Mouse (Mus musculus) cortical plate, adult 2 months (tissue): ENCODE measurements around the gene Gm28048.

ENCODE experiments used
- CTCF ChIP-seq: fragments of 200-500 bp; IDR thresholded peaks from 2 replicates; pipeline ENCODE4 v1.5.1; 2011; ENCODE audit warnings: mild to moderate bottlenecking, control low read depth, low read length; ENCODE audit not compliant: insufficient read depth; ENCODE audit errors: extremely low read depth
- POLR2A ChIP-seq: fragments of 200-500 bp; IDR thresholded peaks from 2 replicates; pipeline ENCODE4 v1.6.1; 2011; ENCODE audit warnings: mild to moderate bottlenecking, low read length, control low read depth; ENCODE audit not compliant: insufficient read depth; ENCODE audit errors: extremely low read depth

DNA sequence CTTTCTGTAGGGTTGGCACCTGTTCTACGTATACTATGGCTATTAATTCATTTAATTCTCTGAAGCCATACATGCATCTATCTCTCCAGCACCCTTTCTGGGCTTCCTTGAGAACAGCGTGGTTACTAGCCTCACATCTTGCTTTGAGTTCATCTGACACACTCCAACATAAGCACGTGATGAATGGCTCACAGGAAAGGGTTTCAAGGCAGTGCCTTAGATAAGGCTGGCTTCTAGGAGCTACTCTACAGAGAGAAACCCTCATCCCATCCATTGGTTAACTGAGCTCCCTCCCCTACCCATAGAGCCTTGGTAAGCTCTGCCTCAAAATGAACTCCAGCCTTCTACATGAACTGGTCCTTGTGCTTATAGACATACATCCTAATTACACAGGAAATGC, 168.5 kb downstream of the Gm28048 start:
- no peak for TF ChIP-seq POLR2A
- no peak for TF ChIP-seq CTCF
